Mouse (Mus musculus) frontal cortex, adult 2 months (tissue): ENCODE results near the gene Il1rap. TPM values are rescaled to one million over a fixed set of nuclear protein-coding genes. Genes with fewer than 3 reads are reported as not detected.

ENCODE experiments used
- DNase-seq, 2 experiments: peaks; one replicate each; pipeline ENCODE4 v3.0.0; 2022; ENCODE audit warnings: low spot score in 1 of 2; ENCODE audit errors: extremely low spot score in 1 of 2
- polyA plus RNA-seq: library from polyadenylated mRNA; depleted of rRNA; stranded (reverse); fragments of >200 nt; gene quantifications from 2 replicates; pipeline ENCODE4 v1.2.3, GENCODE M21; 2012; rRNA removed

The Il1rap gene
- polyA plus RNA-seq: 19.2 and 20.3 TPM in 2 replicates

GRCm38 (mm10) chr16:26581048-26581912 is at the start of gene Il1rap:
Gene Il1rap, plus strand, starts transcription at chr16:26581704.
- peak; percentile 91 to 97 for DNase-seq

GRCm38 (mm10) chr16:26532287-26532686 is 49.2 kb upstream of the Il1rap start:
- no peak for DNase-seq

- no peak for DNase-seq
Measured at GRCm38 (mm10) chr16:26546170-26546878, 35.2 kb upstream of the Il1rap start.

- DNase-seq: peak in 1 of 2 experiments; percentile 19
Measured at GRCm38 (mm10) chr16:26546879-26547206, 34.7 kb upstream of the Il1rap start.

- peak; percentile 46 to 60 for DNase-seq
Measured at GRCm38 (mm10) chr16:26549221-26549620, 32.3 kb upstream of the Il1rap start.

- no peak for DNase-seq
Measured at GRCm38 (mm10) chr16:26552234-26552633, 29.3 kb upstream of the Il1rap start.

GRCm38 (mm10) chr16:26558797-26559196 is 22.7 kb upstream of the Il1rap start:
- no peak for DNase-seq

GRCm38 (mm10) chr16:26561743-26562142 is 19.8 kb upstream of the Il1rap start:
- no peak for DNase-seq

GRCm38 (mm10) chr16:26562771-26563170 is 18.7 kb upstream of the Il1rap start:
- no peak for DNase-seq

- no peak for DNase-seq
Measured at GRCm38 (mm10) chr16:26569387-26569978, 12.0 kb upstream of the Il1rap start.

- DNase-seq: no peak
Measured at GRCm38 (mm10) chr16:26571836-26572235, 9.7 kb upstream of the Il1rap start.

GRCm38 (mm10) chr16:26574173-26574572 is 7.3 kb upstream of the Il1rap start:
- DNase-seq: no peak

GRCm38 (mm10) chr16:26581913-26582376 is 441 bp downstream of the Il1rap start:
- peak; percentile 36 to 60 for DNase-seq

- DNase-seq: no peak
Measured at GRCm38 (mm10) chr16:26585806-26586205, 4.3 kb downstream of the Il1rap start.

GRCm38 (mm10) chr16:26590897-26591570 is 9.5 kb downstream of the Il1rap start:
- peak in 1 of 2 experiments; percentile 58 for DNase-seq

GRCm38 (mm10) chr16:26596440-26596839 is 14.9 kb downstream of the Il1rap start:
- DNase-seq: no peak

- DNase-seq: no peak
Measured at GRCm38 (mm10) chr16:26597307-26597706, 15.8 kb downstream of the Il1rap start.

- DNase-seq: no peak
Measured at GRCm38 (mm10) chr16:26598591-26598990, 17.1 kb downstream of the Il1rap start.

- DNase-seq: peak in 1 of 2 experiments; percentile 67
Measured at GRCm38 (mm10) chr16:26601482-26601881, 20.0 kb downstream of the Il1rap start.

- no peak for DNase-seq
Measured at GRCm38 (mm10) chr16:26604621-26605020, 23.1 kb downstream of the Il1rap start.

- no peak for DNase-seq
Measured at GRCm38 (mm10) chr16:26608003-26608402, 26.5 kb downstream of the Il1rap start.
